Comparison of ENCODE assay signal across 20 mouse cellular contexts in genomic region chr1:143960340-143960739, GRCm38 (mm10).
"Had no signal": no experiment of that assay in that cellular context is flagged by ENCODE, and none has a peak within 500 bp of the region (broad histone marks: within the 10 kb centered on the region; RNA-seq: fewer than 3 reads in every experiment).

No protein-coding gene starts in this region.

- H3K4me1 ChIP-seq: liver, embryonic 13.5 days; liver, embryonic 15.5 days; lung, embryonic 15.5 days; midbrain, embryonic 10.5 days; midbrain, embryonic 12.5 days; neural tube, embryonic 13.5 days; neural tube, embryonic 15.5 days; stomach, embryonic 15.5 days had no signal

- H3K4me2 ChIP-seq: liver, embryonic 13.5 days; liver, embryonic 15.5 days; lung, embryonic 15.5 days; midbrain, embryonic 12.5 days; neural tube, embryonic 13.5 days; neural tube, embryonic 15.5 days; stomach, embryonic 15.5 days had no signal

- H3K27me3 ChIP-seq: liver, embryonic 13.5 days; liver, embryonic 15.5 days; lung, embryonic 15.5 days; midbrain, embryonic 12.5 days; neural tube, embryonic 13.5 days; neural tube, embryonic 15.5 days; stomach, embryonic 15.5 days had no signal

- H3K9ac ChIP-seq: liver, embryonic 13.5 days; liver, embryonic 15.5 days; liver, postnatal 0 days; lung, embryonic 15.5 days; midbrain, embryonic 12.5 days; neural tube, embryonic 13.5 days; neural tube, embryonic 15.5 days; stomach, embryonic 15.5 days had no signal

- H3K36me3 ChIP-seq: liver, embryonic 13.5 days; liver, embryonic 15.5 days; lung, embryonic 15.5 days; midbrain, embryonic 10.5 days; midbrain, embryonic 12.5 days; neural tube, embryonic 13.5 days; neural tube, embryonic 15.5 days; stomach, embryonic 15.5 days had no signal

- ATAC-seq: liver, postnatal 0 days; midbrain, embryonic 16.5 days had no signal

- H3K27ac ChIP-seq: liver, embryonic 13.5 days; liver, embryonic 15.5 days; lung, embryonic 15.5 days; midbrain, embryonic 10.5 days; midbrain, embryonic 12.5 days; neural tube, embryonic 13.5 days; neural tube, embryonic 15.5 days; stomach, embryonic 15.5 days; stomach, postnatal 0 days had no signal

- DNase-seq: liver, embryonic 13.5 days; liver, postnatal 0 days; lung, adult 2 months; lung, postnatal 10 days; lung, postnatal 4 days; midbrain, embryonic 14.5 days; right cerebral cortex, postnatal 14 days; thymus, adult 2 months; thymus, postnatal 25 days; thymus, postnatal 4 days had no signal

- H3K9me3 ChIP-seq: liver, embryonic 13.5 days; liver, embryonic 15.5 days; lung, embryonic 15.5 days; midbrain, embryonic 10.5 days; midbrain, embryonic 12.5 days; neural tube, embryonic 13.5 days; neural tube, embryonic 15.5 days; stomach, embryonic 15.5 days had no signal

- H3K4me3 ChIP-seq: liver, embryonic 13.5 days; liver, embryonic 15.5 days; lung, embryonic 15.5 days; midbrain, embryonic 10.5 days; midbrain, embryonic 12.5 days; myocyte; neural tube, embryonic 13.5 days; neural tube, embryonic 15.5 days; stomach, embryonic 15.5 days had no signal
